Mouse (Mus musculus) ES-E14 (cell line): ENCODE data around the gene Timm50.

ENCODE experiments used
- CHD2 ChIP-seq: IDR thresholded peaks from 2 replicates; pipeline ENCODE4 v1.6.1; 2014; ENCODE audit warnings: mild to moderate bottlenecking, low read depth, low read length, inconsistent platforms
- HCFC1 ChIP-seq: IDR thresholded peaks from 2 replicates; pipeline ENCODE4 v1.6.1; 2012; ENCODE audit warnings: low read length, inconsistent platforms, borderline replicate concordance; ENCODE audit not compliant: insufficient read depth
- MAFK ChIP-seq: IDR thresholded peaks from 2 replicates; pipeline ENCODE4 v1.6.1; 2014; ENCODE audit warnings: mild to moderate bottlenecking, low read depth, low read length, inconsistent platforms; ENCODE audit not compliant: insufficient read depth
- ZC3H11A ChIP-seq: IDR thresholded peaks from 2 replicates; pipeline ENCODE4 v1.6.1; 2012; ENCODE audit warnings: low read depth, mild to moderate bottlenecking, inconsistent platforms, low read length, borderline replicate concordance
- ZNF384 ChIP-seq: IDR thresholded peaks from 2 replicates; pipeline ENCODE4 v1.6.1; 2012; ENCODE audit warnings: low read depth, low read length, inconsistent platforms

DNA sequence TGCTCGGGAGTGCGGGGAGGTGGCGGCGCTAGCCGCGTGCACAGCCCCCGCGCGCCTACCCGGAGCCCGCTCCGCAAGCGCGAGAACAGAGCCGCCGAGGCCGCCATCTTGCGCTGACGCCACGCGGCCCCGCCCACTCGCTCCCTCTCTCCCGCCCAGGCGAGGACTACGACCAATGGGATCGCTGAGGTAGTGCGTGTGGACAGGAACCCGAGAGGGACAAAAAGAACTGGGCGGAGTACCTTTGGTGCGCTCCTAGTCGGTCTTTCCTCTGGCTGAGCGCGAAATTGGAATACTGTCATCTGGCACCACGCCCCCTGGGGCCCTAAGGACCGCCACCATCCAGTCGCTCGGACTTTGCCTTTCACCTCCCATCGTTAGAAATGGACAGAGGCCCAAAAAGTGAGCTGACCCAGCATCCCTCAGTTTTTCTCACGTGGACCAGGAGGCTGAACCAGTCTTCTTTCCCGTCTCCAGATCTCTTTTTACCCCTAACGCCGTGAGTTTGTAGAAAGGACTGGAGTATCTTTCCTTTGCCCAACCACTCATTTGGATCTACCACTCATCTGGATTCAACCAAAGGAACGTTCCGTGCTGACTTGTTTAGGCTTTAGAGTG, at the start of gene Timm50:
- TF ChIP-seq CHD2 (no peak), HCFC1 (peak; percentile 55; the same call in 1 of the 2 replicates), MAFK (peak; percentile 28; the same call in 1 of the 2 replicates), ZC3H11A (no peak), ZNF384 (no peak)
